Mouse (Mus musculus): ENCODE data around the gene Fbln1. TPM values are rescaled to one million over a fixed set of nuclear protein-coding genes. Genes with fewer than 3 reads are reported as not detected.
A peak's percentile ranks its signal among the peaks of the same experiment; 100 is the strongest.

Fbln1 gene
- 170 and 206 TPM in 2 replicates for polyA plus RNA-seq (2015; fragmentation: Nextera tagmentation; extraction: Ambion mirVana)

DNA sequence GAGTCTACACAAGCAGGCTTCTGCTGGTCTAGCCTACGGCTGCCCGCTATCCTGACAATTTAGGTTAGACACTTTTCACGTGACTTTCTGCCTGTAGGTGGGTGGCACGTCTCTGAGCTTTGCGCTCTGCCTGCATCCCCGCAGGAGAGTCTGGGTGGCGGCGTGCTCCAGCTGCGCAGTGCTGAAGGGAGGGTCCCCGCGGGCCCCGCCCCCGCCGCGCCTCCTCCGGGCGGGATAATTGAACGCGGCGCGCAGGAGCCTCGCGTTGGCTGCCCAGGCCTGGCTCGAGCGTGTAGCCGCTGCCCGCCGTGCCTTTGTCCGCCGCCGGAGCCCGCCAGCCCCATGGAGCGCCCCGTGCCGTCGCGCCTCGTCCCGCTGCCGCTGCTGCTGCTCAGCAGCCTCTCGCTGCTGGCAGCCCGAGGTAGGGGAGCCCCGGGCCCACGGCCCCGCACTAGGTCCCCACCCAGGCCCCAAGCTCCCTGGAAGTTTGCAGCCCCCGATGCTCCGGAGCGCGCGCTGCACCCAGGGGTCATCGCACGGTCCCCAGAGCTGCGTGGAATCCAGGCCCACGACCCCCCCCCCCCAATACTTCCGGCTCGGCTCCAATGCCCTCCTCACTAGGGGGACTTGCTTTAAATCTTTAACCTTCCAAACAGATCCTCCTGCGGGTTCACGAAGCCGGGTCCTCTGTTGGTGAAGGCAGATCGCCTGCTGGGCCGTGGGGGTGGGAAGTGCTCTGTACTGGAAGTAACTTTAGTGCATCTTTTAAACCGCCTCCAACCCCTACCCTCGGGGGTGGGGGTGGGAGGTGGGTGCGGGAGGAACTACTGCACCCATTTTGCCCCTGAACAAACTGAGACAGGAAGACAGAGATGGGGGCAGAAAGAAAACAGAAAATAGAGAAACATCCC, at the start of gene Fbln1:
Fbln1 (plus strand) TSS at position 158 of the 911 bp plus-strand sequence.
- Histone ChIP-seq H3K9me3 (replicated peaks) (peaks cover 4% of the 10 kb centered on the region; the same call in 1 of the 2 replicates), H3K4me2 (peak within 1 kb of the TSS; percentile 94), H3K36me3 (peaks cover 20% of the 10 kb centered on the region), H3K9ac (peak within 1 kb of the TSS; percentile 84), H3K4me3 (replicated peaks) (peak within 1 kb of the TSS; percentile 74), H3K27me3 (no peaks in the 10 kb centered on the region), H3K27ac (peak within 1 kb of the TSS; percentile 89), H3K4me1 (peaks cover 75% of the 10 kb centered on the region)
- ATAC-seq (replicated peaks; ENCODE audit: low FRiP score), result peak; percentile 88
- under 1% methylated on average over 63 of the region's 64 CpGs for WGBS

DNA sequence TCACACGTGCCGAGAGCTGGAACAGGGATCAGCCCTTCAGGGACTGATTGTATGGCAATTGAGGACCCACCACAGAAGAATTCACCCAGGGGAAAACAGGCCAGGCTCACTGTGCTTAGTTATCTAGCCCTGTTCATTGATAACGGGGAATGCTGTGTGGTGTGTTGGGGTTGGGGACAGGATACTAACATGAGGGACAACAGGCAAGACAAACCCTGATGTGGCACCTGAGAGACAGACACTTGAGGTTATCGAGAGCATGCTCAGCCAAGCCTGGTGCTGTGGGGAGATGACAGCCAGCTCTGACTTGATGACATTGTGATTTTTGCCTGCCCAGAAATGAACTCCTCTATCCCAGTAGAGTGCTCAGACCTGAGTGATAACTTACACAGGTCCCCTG, 49.6 kb upstream of the Fbln1 start:
- Histone ChIP-seq H3K4me1 (0 out of 2 replicates have a peak, but pooled peaks cover 4% of the 10 kb centered on the region), H3K27me3 (no peaks in the 10 kb centered on the region), H3K36me3 (no peaks in the 10 kb centered on the region), H3K4me2 (no peak overlapping the region), H3K9me3 (replicated peaks) (no peaks in the 10 kb centered on the region), H3K27ac (no peak overlapping the region), H3K4me3 (replicated peaks) (no peak overlapping the region), H3K9ac (no peak overlapping the region)
- 64% methylated on average over 4 of the region's 4 CpGs for WGBS
- no peak for ATAC-seq (replicated peaks; ENCODE audit: low FRiP score)

- ATAC-seq (replicated peaks; ENCODE audit: low FRiP score), result no peak
- Histone ChIP-seq H3K9me3 (replicated peaks) (no peaks in the 10 kb centered on the region), H3K27ac (no peak overlapping the region), H3K9ac (no peak overlapping the region), H3K27me3 (no peaks in the 10 kb centered on the region), H3K4me1 (peaks cover 26% of the 10 kb centered on the region), H3K4me3 (replicated peaks) (no peak overlapping the region), H3K36me3 (no peaks in the 10 kb centered on the region), H3K4me2 (no peak overlapping the region)
Measured at GRCm38 (mm10) chr15:85161416-85161815, 44.3 kb upstream of the Fbln1 start.

- H3K27me3 ChIP-seq, result no peaks in the 10 kb centered on the region
- H3K4me1 ChIP-seq, result peaks cover 37% of the 10 kb centered on the region
- peak; percentile 53 for ATAC-seq (replicated peaks; ENCODE audit: low FRiP score)
- no peaks in the 10 kb centered on the region for H3K9me3 ChIP-seq (replicated peaks)
- 37% methylated on average over 21 of the region's 21 CpGs for WGBS
- no peak overlapping the region for H3K9ac ChIP-seq
- H3K4me2 ChIP-seq, result no peak overlapping the region
- no peaks in the 10 kb centered on the region for H3K36me3 ChIP-seq
- peak overlapping the region; percentile 73 for H3K27ac ChIP-seq
- H3K4me3 ChIP-seq (replicated peaks), result no peak overlapping the region
Measured at GRCm38 (mm10) chr15:85162693-85163663, 42.8 kb upstream of the Fbln1 start.

- peak overlapping the region; percentile 70 for H3K27ac ChIP-seq
- H3K9ac ChIP-seq, result no peak overlapping the region
- no peaks in the 10 kb centered on the region for H3K27me3 ChIP-seq
- ATAC-seq (replicated peaks; ENCODE audit: low FRiP score), result no peak
- 37% methylated on average over 11 of the region's 11 CpGs for WGBS
- no peaks in the 10 kb centered on the region for H3K36me3 ChIP-seq
- no peak overlapping the region for H3K4me2 ChIP-seq
- H3K4me3 ChIP-seq (replicated peaks), result no peak overlapping the region
- H3K4me1 ChIP-seq, result peaks cover 41% of the 10 kb centered on the region
- H3K9me3 ChIP-seq (replicated peaks), result no peaks in the 10 kb centered on the region
Measured at GRCm38 (mm10) chr15:85166433-85166933, 39.3 kb upstream of the Fbln1 start.

DNA sequence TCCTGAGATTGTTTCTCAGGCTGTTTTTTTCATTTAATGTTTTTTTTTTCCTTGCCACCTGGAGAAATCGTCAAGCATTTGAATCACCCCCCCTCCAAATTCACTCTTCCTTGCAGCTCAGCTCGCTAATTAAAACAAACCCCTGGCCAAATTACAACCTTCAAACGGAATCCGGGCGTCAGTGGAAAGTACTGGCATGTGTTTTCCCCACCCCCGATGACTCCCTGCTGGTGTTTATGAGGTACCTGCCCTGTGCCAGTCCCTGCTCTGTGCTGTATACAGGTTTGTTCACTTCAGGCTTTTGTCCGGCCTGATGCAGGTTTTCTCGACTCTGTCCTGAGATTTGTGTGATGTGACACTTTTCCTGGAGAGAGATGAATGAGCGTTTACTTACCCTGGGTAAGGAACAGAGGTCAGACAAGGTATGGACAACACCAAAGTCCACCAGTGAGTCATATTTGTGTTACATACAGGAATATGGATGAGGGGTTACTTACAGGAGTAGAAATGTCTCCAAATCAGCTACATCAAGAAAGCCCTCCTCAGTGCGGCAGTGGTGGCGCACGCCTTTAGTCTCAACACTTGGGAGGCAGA, 38.6 kb upstream of the Fbln1 start:
- H3K4me2 ChIP-seq, result no peak overlapping the region
- H3K9ac ChIP-seq, result no peak overlapping the region
- ATAC-seq (replicated peaks; ENCODE audit: low FRiP score), result no peak
- no peaks in the 10 kb centered on the region for H3K36me3 ChIP-seq
- H3K4me3 ChIP-seq (replicated peaks), result no peak overlapping the region
- no peaks in the 10 kb centered on the region for H3K9me3 ChIP-seq (replicated peaks)
- H3K27me3 ChIP-seq, result no peaks in the 10 kb centered on the region
- peaks cover 42% of the 10 kb centered on the region for H3K4me1 ChIP-seq
- no peak overlapping the region for H3K27ac ChIP-seq
- 40% methylated on average over 12 of the region's 12 CpGs for WGBS

DNA sequence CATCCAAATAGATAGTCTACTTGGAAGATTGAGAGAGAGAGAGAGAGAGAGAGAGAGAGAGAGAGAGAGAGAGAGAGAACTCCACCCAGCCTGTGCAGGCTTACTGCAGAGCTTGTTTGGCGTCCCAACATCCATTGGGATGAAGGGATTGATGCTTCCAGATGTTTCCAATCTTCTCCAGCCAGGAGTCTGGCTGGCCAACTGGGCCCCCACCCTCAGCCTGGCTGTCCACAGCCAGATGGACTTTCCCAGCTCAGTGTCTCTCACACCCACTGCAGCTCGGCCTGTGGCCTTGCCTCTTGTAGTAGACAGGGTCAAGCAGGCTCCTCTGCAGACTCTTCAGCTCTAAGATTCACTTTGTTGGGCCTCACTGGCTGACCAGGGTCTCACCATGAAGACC, 33.7 kb upstream of the Fbln1 start:
- peak; percentile 77; the same call in 1 of the 2 replicates for ATAC-seq (replicated peaks; ENCODE audit: low FRiP score)
- H3K9ac ChIP-seq, result no peak overlapping the region
- no peaks in the 10 kb centered on the region for H3K36me3 ChIP-seq
- no peaks in the 10 kb centered on the region for H3K27me3 ChIP-seq
- no peak overlapping the region for H3K4me2 ChIP-seq
- no peaks in the 10 kb centered on the region for H3K9me3 ChIP-seq (replicated peaks)
- WGBS, result 47% methylated on average over 2 of the region's 2 CpGs
- H3K4me1 ChIP-seq, result peaks cover 31% of the 10 kb centered on the region
- peak overlapping the region; percentile 66; the same call in 1 of the 2 replicates for H3K27ac ChIP-seq
- H3K4me3 ChIP-seq (replicated peaks), result no peak overlapping the region

GRCm38 (mm10) chr15:85173425-85173824, 32.3 kb upstream of the Fbln1 start:
- no peaks in the 10 kb centered on the region for H3K27me3 ChIP-seq
- H3K9ac ChIP-seq, result no peak overlapping the region
- H3K27ac ChIP-seq, result peak overlapping the region; percentile 78
- no peaks in the 10 kb centered on the region for H3K9me3 ChIP-seq (replicated peaks)
- H3K36me3 ChIP-seq, result no peaks in the 10 kb centered on the region
- H3K4me3 ChIP-seq (replicated peaks), result no peak overlapping the region
- ATAC-seq (replicated peaks; ENCODE audit: low FRiP score), result no peak
- H3K4me2 ChIP-seq, result no peak overlapping the region
- peaks cover 31% of the 10 kb centered on the region for H3K4me1 ChIP-seq
- 62% methylated on average over 8 of the region's 8 CpGs for WGBS

GRCm38 (mm10) chr15:85174060-85174459, 31.7 kb upstream of the Fbln1 start:
- Histone ChIP-seq H3K9me3 (replicated peaks) (no peaks in the 10 kb centered on the region), H3K4me1 (peaks cover 35% of the 10 kb centered on the region), H3K9ac (no peak overlapping the region), H3K36me3 (no peaks in the 10 kb centered on the region), H3K27me3 (no peaks in the 10 kb centered on the region), H3K27ac (peak overlapping the region; percentile 78), H3K4me2 (no peak overlapping the region), H3K4me3 (replicated peaks) (no peak overlapping the region)
- WGBS, result 51% methylated on average over 10 of the region's 10 CpGs
- ATAC-seq (replicated peaks; ENCODE audit: low FRiP score), result no peak

DNA sequence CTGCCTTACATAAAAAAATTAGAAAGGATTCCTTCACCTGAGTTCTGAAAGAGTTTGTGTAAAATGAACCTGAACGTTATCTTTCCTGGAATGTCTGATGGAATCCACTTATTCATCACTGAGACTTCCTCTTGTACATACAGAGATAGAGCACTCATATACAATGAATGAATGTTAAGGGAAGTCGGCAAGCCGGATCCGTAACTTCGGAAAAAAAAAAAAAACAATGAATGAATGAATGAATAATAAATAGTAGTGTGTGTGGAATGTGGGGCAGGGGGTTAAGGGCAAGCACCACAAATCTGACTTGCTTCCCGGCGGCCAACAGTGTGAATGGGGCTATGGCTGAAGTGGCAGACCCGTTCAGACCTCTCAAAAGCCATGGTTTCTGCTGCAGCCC, 28.2 kb upstream of the Fbln1 start:
- Histone ChIP-seq H3K9me3 (replicated peaks) (no peaks in the 10 kb centered on the region), H3K36me3 (no peaks in the 10 kb centered on the region), H3K27me3 (no peaks in the 10 kb centered on the region), H3K9ac (no peak overlapping the region), H3K4me3 (replicated peaks) (no peak overlapping the region), H3K4me1 (peaks cover 29% of the 10 kb centered on the region), H3K27ac (no peak overlapping the region), H3K4me2 (no peak overlapping the region)
- no peak for ATAC-seq (replicated peaks; ENCODE audit: low FRiP score)
- 73% methylated on average over 8 of the region's 8 CpGs for WGBS

DNA sequence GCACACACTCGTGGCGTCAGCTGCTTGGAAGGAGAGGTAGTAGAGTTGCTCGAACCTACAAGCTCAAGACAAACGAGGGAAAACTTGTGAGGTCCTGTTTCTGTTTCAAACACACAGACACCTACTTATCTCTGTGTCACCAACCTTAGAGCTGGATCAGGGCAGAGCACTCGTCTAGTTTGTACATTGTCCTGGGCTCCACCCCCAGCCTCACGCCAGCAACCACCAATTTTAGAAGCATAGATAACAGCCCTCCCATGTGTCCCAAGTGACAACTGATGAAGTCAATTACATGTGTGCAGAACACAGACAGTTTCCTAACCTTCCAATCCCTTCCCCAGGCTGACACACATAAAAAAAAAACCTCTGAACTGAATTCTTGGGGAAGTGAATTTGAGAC, 27.6 kb upstream of the Fbln1 start:
- WGBS, result 72% methylated on average over 6 of the region's 6 CpGs
- no peaks in the 10 kb centered on the region for H3K9me3 ChIP-seq (replicated peaks)
- no peak overlapping the region for H3K4me3 ChIP-seq (replicated peaks)
- H3K27ac ChIP-seq, result no peak overlapping the region
- no peak overlapping the region for H3K9ac ChIP-seq
- no peaks in the 10 kb centered on the region for H3K36me3 ChIP-seq
- H3K4me2 ChIP-seq, result no peak overlapping the region
- H3K4me1 ChIP-seq, result peaks cover 24% of the 10 kb centered on the region
- no peaks in the 10 kb centered on the region for H3K27me3 ChIP-seq
- no peak for ATAC-seq (replicated peaks; ENCODE audit: low FRiP score)

All from kidney, embryonic 15.5 days (tissue).